Mouse (Mus musculus) liver, embryonic 13.5 days (tissue): ENCODE measurements around the gene Olfr6. TPM values are rescaled to one million over a fixed set of nuclear protein-coding genes. Genes with fewer than 3 reads are reported as not detected.

Source experiments
- polyA plus RNA-seq: library from polyadenylated mRNA; unstranded; fragments of >200 nt; fragmentation: Nextera tagmentation; extraction: Ambion mirVana; gene quantifications from 2 replicates; pipeline ENCODE4 v1.2.1, GENCODE M21; 2015

Olfr6 gene
- polyA plus RNA-seq, 1 experiment from 2014 or later: not detected

Other genes starting within 250 kb of the Olfr6 start
- gene Olfr695, start 247.5 kb downstream of the Olfr6 start, polyA plus RNA-seq: not detected in 2 replicates
- not detected in 2 replicates for gene Olfr697, start 221.5 kb downstream of the Olfr6 start, polyA plus RNA-seq
- gene Olfr698, start 208.5 kb downstream of the Olfr6 start, polyA plus RNA-seq: not detected in 2 replicates
- gene Olfr699, start 170.7 kb downstream of the Olfr6 start, polyA plus RNA-seq: not detected in 2 replicates
- not detected in 2 replicates for gene Olfr700, start 155.1 kb downstream of the Olfr6 start, polyA plus RNA-seq
- not detected in 2 replicates for gene Olfr701, start 149.8 kb downstream of the Olfr6 start, polyA plus RNA-seq
- gene Olfr702, start 130.0 kb downstream of the Olfr6 start, polyA plus RNA-seq: not detected in 2 replicates
- not detected in 2 replicates for gene Olfr703, start 120.6 kb downstream of the Olfr6 start, polyA plus RNA-seq
- gene Olfr704, start 100.8 kb downstream of the Olfr6 start, polyA plus RNA-seq: not detected in 2 replicates
- gene Olfr705, start 87.0 kb downstream of the Olfr6 start, polyA plus RNA-seq: not detected in 2 replicates
- not detected in 2 replicates for gene Olfr706, start 75.8 kb downstream of the Olfr6 start, polyA plus RNA-seq
- gene Olfr707, start 62.7 kb downstream of the Olfr6 start, polyA plus RNA-seq: not detected in 2 replicates
- not detected in 2 replicates for gene Olfr1532-ps1, start 55.9 kb downstream of the Olfr6 start, polyA plus RNA-seq
- not detected in 2 replicates for gene Olfr709-ps1, start 31.7 kb downstream of the Olfr6 start, polyA plus RNA-seq
- not detected in 2 replicates for gene Olfr710, start 15.6 kb downstream of the Olfr6 start, polyA plus RNA-seq
- not detected in 2 replicates for gene Olfr711, start 11.5 kb upstream of the Olfr6 start, polyA plus RNA-seq
- gene Olfr2, start 42.1 kb upstream of the Olfr6 start, polyA plus RNA-seq: not detected in 2 replicates
- not detected in 2 replicates for gene Olfr713, start 67.2 kb upstream of the Olfr6 start, polyA plus RNA-seq
- gene Olfr714, start 107.0 kb upstream of the Olfr6 start, polyA plus RNA-seq: not detected in 2 replicates
- not detected in 2 replicates for gene Olfr17, start 129.3 kb upstream of the Olfr6 start, polyA plus RNA-seq
- gene Olfr715b, start 146.4 kb upstream of the Olfr6 start, polyA plus RNA-seq: not detected in 2 replicates
- not detected in 2 replicates for gene Olfr715, start 167.1 kb upstream of the Olfr6 start, polyA plus RNA-seq
- gene Olfr716, start 174.4 kb upstream of the Olfr6 start, polyA plus RNA-seq: not detected in 2 replicates
- not detected in 2 replicates for gene Nlrp14, start 203.1 kb upstream of the Olfr6 start, polyA plus RNA-seq
- gene Rbmxl2, start 245.5 kb upstream of the Olfr6 start, polyA plus RNA-seq: not detected in 2 replicates